Mouse (Mus musculus): ENCODE measurements around the gene Vmn1r27. TPM values are rescaled to one million over a fixed set of nuclear protein-coding genes. Genes with fewer than 3 reads are reported as not detected.

The Vmn1r27 gene
- not detected for total RNA-seq (2018; cell fraction: chromatin; rRNA removed)
- not detected for total RNA-seq (2018; cell fraction: cytosol; rRNA removed)
- not detected for total RNA-seq (2018; cell fraction: nucleus; rRNA removed)
- not detected in 3 replicates for polyA plus RNA-seq (2018)

GRCm38 (mm10) chr6:58218721-58219120 lies at the start of gene Vmn1r27:
TSS of gene Vmn1r27 (minus strand) at chr6:58218821.
- Histone ChIP-seq H3K27ac (no peak within 1 kb of the TSS), H3K79me2 (ENCODE audit: inconsistent target) (no peaks in the 10 kb centered on the region), H3K36me3 (ENCODE audit: inconsistent target) (no peaks in the 10 kb centered on the region), H3K4me3 (ENCODE audit: inconsistent target) (no peak within 1 kb of the TSS)
- 83% methylated on average over 2 of the region's 2 CpGs for WGBS (ENCODE audit: missing documents)

GRCm38 (mm10) chr6:58261737-58262136 lies 43.1 kb upstream of the Vmn1r27 start, which contains the start of gene Vmn1r28:
TSS of gene Vmn1r28 (plus strand) at chr6:58262037.
- Histone ChIP-seq H3K4me3 (ENCODE audit: inconsistent target) (no peak within 1 kb of the TSS), H3K27ac (no peak within 1 kb of the TSS), H3K36me3 (ENCODE audit: inconsistent target) (no peaks in the 10 kb centered on the region), H3K79me2 (ENCODE audit: inconsistent target) (no peaks in the 10 kb centered on the region)
- 93% methylated on average over 1 of the region's 1 CpGs for WGBS (ENCODE audit: missing documents)

GRCm38 (mm10) chr6:58216119-58216518 lies 2.5 kb downstream of the Vmn1r27 start:
- H3K27ac ChIP-seq = no peak overlapping the region
- H3K36me3 ChIP-seq (ENCODE audit: inconsistent target) = no peaks in the 10 kb centered on the region
- H3K79me2 ChIP-seq (ENCODE audit: inconsistent target) = no peaks in the 10 kb centered on the region
- WGBS (ENCODE audit: missing documents) = 60% methylated on average over 2 of the region's 2 CpGs
- H3K4me3 ChIP-seq (ENCODE audit: inconsistent target) = no peak overlapping the region

Other genes starting within 250 kb of the Vmn1r27 start
- gene Vmn1r25, start 238.0 kb downstream of the Vmn1r27 start, polyA plus RNA-seq (2018) = not detected in 3 replicates
- not detected in 3 replicates for gene Vmn1r26, start 203.7 kb downstream of the Vmn1r27 start, polyA plus RNA-seq (2018)
- not detected in 3 replicates for gene Vmn1r28, start 43.2 kb upstream of the Vmn1r27 start, polyA plus RNA-seq (2018)
- gene Vmn1r29, start 82.7 kb upstream of the Vmn1r27 start, polyA plus RNA-seq (2018) = not detected in 3 replicates
- gene Vmn1r30, start 224.6 kb upstream of the Vmn1r27 start, polyA plus RNA-seq (2018) = not detected in 3 replicates

All from macrophage (primary cell).